Mouse (Mus musculus) layer of hippocampus, adult 18-20 months (tissue): ENCODE measurements at regions not wholly inside any gene's neighbourhood (a gene's known extent, or its start where the extent isn't known, plus 50 kb on each side); places are given as distances from the start of the nearest gene placed in this dataset.

Experiments
- DNase-seq, 2 experiments: peaks; one replicate each; pipeline ENCODE4 v3.0.0; 2022; ENCODE audit warnings: low spot score in 2 of 2

DNA sequence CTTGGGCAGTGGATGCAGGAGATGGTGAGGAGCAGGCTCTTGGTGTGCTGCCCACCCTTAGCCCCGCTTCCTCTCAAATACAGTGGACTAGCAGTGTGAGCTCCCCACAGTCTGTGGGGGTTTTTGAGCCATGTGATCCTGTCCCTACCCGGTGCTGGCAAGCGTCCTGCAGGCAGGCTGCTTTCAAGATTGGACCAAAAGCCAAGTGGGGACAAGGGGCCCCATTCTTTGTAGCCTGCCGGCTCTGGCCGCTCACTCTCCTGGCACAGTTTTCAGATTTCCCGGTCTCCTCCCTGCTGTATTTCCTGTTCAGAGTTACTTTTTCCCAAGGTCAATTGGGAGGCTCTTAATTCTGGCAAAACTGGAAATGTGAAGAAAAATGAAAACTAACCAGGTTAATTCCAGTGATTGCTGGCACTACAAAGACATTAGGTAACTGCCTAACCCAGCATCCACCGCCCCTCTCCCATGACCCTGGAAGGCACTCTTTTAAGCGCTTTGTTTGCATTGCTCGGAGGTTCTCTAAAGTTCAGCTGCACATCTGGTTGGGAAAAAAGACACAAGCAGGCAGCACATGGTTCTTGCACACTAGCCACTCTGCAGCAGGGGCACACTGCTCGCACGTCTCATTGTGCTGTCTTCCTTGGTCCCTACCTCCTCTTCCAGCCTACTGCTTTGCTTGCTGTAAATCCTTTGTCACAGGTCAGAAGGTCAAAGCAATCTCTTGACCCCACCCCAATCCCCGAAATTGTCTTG lies 105.6 kb downstream of the Rassf10 start:
- peak; percentile 12 to 33 for DNase-seq

DNA sequence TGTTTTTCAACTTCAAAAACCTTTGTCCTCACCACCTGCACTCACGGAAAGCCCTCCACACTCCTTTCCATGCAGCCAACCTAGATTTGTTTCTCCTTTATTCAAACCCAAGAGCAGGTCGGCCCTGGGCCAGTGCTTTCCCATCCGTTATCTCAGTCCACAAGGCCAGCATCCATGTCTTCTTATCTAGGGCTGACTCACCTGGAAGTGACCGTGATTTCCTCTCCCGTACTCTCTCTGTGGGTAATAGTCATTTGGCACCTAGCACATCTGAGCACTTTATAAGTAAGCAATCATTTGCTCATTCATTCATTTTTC lies 106.2 kb downstream of the Rassf10 start:
- no peak for DNase-seq

DNA sequence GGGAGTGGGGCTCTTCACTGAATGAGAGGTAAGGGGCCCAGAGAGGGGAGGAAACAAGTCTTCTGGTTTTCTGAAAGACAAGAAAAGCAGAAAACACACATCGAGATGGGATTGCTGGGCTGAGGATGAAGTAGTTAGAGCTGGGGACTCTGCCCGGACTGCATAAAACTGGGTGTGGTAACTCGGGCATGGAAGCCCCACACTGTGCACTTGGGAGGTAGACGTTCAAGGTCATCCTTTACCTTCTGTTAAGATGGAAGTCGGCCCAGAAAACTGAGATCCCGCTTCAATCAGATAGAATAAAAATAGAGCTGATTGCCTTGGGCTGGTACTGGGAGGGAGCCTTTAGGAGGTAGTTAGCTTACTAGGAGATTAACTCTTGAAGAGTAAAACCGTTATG lies 107.2 kb downstream of the Rassf10 start:
- no peak for DNase-seq

DNA sequence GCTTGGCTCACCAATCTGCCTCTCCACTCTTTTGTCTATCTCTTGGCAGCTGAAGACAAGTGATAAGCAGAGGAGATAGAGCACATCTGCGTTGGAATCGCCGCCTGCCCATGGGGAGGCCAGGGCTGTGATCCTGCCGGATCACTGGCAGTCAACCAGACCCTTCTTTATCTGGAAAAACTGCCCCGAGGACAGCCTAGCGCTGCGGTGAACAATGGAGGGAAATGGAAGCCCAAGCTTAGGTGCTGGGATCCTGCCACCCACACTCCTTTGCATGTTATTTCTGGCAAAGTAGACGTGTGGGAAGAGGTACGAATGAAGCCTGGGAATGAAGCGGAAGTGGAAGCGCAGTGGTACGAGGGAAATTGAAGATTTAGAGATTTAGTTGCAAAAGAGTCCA lies 112.8 kb downstream of the Rassf10 start:
- peak in 1 of 2 experiments; percentile 13 for DNase-seq

DNA sequence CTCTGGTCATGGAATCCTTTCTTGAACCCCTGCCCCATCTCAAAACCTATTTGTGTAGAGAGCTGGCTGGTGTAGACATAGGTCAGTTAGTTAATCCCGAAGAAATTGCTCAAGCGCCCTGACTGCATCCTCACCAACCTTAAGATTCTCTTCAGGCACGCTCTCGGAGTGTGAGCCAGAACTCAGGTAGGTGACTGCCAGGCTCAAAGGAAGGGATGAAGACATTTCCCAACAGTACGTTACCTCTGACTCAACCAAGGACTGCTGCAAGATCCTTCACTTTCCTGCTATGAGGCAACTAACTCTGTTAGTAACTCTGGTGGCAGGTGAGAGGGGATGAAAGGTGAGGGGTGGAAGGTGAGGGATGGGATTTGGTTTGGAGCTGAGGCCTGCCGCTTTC lies 114.5 kb downstream of the Rassf10 start:
- no peak for DNase-seq

DNA sequence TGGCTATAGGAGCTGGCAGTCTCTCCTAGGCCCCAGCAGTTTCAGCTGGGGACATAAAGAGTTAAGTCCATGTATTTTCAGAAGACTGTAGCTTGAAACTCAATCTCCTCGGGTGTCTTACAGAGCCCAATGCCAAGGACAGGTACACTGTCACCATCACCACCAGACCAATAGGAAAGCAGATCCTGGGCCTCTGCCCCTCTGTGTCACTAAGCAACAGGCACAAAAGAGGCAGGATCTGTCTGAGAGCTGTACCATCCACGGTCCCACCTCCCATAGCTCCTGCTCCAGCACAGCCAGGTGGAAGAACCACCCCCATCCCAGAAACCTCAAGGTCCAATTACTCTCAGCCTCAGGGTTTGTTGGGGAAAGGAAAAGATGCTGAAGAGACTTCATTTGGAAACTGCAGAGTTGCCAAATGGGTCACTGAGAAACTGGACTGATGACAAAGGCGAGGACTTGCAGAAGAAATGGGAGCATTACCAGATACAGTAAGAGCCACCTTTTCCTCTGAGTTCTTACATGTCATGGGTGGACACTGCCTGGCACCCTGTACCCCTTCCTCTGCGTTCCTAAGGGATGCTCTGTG lies 115.7 kb downstream of the Rassf10 start:
- no peak for DNase-seq

DNA sequence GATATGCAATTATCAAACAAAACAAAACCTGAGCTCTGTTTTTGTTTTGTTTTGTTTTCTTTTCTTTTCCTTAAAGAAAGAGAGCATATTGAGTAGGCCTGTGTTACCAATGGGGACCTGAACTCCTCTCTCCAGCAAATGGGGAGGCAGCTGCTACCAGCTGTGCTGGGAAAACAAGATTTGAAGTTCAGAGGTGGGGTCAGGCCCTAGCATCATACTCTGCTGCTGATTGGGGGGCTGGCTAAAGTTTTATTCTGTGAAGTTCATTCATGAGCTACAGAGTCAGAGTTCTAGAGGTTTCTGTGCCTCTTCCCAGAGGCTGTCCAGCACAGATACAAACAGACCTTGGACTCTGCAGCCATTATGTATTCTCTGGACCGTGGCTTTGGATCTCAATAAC lies 117.7 kb downstream of the Rassf10 start:
- no peak for DNase-seq

DNA sequence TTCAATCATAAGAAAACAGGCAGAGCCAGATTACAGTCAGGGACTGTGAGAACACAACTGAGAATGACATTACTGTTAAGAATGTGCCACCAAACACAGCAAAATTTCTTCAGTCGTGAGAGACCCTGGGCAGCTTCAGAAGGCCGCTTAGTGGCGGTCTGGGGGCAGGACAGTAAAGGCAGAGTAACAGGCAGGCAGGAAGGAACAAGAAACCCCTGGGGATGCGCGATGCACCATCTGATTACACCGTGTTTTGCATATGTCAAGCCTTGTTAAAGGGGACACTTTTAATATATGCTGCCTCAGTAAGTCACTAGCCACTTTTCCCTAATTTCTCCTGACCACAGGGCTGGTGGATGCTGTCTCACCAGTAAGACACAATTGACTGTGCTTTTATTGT lies 120.0 kb downstream of the Rassf10 start:
- DNase-seq = no peak

DNA sequence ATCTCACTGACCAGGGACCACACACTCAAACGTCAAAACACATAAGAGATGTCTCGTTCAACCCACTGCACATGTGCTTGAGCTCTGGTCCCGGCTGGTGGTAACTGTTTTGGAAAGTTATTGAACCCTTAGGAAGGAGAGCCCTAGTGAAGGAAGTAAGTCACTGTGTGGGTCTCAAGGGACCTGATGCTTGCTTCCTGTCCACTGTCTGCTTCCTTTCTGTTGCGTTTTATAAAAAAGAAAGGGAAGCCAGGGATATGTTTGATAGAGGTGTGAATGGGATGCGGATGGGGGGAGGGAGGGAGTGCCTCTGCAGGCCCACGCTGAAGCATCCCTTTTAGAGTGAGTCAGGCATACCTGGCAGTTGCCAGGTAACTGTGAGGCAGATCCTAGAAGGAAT lies 121.6 kb downstream of the Rassf10 start:
- DNase-seq = no peak

DNA sequence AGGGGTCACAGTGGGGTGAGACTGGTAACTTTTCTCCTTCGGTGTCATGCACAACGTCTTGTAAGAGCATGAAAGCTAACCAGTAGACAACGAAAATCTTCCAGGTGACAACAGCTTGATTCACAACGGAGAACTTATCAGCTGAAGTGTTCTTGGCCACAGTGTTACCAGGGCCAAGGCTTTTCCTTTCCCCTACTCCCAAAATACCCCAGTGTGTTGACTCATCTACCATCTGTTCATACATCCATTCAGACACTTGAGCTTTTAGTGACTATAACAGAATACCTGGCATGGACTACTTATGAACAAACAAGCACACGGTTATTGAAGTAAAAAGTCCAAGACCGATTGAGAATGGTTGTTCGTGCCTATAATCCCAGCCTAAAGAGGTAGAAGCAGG lies 122.5 kb downstream of the Rassf10 start:
- DNase-seq = no peak

DNA sequence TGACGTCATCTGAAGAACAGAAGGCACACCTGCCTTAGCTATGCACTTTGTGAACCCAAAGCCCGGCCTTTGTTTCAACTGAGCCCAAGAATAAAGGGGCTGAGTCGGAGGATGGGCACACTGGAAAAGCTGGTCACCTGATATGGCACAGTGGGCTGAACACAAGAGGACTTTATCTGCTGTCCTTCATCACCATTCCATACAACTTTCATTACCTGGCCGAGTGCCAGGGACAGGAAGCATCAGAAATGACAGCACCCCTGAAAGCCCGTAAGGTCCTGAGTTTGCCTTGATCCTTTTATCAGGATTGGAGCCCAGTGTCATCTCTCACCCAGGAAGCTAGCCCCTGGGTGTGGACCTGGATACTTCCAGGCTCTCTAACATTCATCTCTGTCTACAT lies 126.1 kb upstream of the Arntl start:
- no peak for DNase-seq

DNA sequence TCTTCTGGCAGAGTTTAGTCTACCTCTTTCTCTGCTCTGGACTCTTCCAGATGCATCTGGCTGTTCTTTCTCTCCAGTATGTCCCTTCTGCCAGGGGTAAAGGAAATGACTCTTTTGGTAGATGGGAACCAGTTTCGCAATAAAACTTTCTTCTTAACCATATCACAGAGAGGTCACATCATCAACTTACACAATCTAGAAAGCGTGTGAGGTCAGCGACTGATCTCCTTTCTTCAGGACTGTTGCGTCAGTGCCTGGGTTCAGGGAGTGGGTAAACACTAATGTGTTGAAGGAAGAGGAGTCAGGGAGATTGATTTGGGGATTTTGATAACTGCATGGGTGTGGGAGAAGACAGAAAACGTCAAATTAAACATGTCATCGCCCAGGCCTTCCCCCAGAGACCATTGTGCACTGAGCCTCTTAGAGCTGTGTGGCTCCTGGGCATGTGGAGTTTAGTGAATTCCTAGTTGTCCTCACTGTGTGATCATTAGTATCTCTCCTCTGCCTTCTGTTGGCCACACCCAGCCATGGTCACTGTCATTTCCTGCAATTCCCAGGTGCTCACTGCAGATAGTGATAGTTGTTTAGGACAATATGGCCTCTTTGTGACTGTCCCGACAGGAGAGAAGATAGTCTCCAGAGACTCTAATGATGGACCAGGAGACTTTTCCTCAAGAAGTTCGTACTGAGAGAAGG lies 122.2 kb upstream of the Arntl start:
- no peak for DNase-seq

DNA sequence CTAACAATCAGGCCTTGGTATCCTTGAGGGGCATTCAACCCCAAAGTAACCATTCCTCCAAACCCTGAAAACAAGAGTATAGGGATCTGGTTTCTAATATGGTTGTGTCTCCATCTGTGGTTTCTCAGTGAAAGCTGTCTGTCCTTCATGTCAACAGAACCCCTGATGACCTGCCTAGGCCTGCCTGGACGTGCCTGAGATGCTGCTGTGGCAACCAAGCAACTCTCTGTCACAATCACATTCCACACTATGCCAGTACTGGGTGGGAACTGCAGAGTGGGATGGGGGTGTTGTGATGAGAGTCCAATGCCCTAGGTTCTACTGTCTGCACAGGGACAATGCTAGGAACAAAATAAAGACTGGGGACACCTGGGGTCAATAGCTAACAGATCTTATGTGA lies 121.1 kb upstream of the Arntl start:
- DNase-seq = no peak

DNA sequence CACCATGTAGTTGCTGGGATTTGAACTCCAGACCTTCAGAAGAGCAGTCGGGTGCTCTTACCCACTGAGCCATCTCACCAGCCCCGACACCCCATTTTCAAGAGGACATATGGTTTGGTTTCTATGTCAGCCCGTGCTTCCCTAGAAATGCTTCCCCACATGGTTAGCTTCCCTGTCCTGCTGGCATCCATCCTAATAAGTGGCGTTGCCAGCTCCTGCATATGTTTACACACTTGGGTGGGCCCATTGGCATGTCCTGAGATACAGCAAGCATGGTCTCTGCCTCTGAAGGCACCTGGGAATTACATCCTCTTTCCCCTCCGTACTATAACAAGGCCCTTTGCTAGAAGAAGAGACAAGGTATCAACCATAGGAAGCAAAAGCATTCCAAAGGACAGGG lies 119.6 kb upstream of the Arntl start:
- DNase-seq = no peak

DNA sequence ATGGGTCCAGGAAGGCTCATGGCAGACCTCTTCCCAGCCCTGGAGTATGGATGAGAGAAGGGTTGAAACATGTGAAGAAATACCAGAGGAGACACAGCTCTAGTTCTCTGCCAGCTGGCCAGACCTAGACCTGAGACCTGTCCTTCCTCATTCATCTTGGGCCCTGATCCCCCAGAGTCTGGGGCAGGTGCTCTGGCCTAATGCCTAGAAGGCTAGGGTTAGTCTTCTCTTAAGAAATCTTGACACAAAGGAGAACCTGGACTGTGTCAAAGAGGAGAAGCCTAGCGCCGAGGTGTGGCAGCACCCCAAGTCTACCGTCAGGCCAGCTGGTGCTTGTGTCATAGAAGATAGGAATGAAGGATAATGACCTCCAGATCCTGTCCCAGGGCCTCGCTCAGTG lies 118.2 kb upstream of the Arntl start:
- no peak for DNase-seq

DNA sequence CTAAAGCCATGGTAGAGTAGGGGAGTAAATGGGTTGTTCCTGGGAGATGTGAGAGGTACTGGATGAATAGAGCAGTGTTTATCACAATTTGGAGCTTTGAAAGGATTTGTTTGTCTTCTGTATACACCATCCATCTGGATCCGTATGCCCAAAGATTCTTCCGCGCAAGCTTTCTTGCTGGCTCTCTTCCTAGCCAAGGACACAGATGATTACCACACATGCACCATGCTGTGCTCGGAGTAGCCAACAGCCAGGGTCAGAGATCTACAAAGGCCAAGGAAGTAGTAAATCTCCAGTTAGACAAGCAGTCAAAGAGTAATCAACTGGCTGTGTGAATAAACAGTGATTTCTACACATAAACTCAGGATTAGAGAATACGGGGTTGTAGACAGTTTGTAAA lies 113.3 kb upstream of the Arntl start:
- DNase-seq = no peak

DNA sequence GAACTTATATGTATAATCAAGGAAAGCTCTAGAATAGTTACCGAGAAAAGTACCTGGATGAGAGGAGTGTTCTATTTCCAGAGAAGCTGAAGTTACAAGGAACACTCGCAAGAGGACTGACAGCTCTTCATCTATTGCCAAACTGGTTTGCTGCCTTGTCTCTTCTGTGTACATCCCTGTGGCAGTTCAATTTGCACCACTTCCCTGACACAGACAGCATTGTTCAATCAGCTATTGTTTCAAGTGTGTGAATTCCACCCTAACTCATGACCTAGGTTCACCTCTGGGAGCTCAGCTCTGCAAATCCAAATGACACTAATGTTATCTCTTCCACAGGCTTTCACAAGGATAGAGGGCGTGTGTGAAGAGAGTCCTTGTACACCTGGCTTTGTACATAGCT lies 112.2 kb upstream of the Arntl start:
- no peak for DNase-seq

DNA sequence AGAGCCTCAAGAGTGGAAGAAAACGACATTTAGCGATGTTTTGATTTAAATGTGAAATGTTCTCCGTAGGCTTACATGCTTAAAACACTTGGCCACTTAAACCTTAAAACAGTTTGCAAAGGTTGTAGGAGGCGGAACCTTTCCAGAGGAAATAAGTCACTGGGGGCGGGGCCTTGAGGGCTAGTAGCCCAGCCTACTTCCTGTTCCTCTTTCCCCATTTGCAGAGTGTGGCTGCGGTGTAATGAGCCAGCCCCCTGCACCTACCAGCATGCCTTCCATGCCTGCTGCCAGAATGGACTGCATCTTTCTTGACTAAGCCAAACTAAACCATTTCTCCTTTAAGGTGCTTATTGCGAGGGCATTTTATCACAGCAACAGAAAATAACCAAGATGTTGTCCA lies 103.0 kb upstream of the Arntl start:
- no peak for DNase-seq

DNA sequence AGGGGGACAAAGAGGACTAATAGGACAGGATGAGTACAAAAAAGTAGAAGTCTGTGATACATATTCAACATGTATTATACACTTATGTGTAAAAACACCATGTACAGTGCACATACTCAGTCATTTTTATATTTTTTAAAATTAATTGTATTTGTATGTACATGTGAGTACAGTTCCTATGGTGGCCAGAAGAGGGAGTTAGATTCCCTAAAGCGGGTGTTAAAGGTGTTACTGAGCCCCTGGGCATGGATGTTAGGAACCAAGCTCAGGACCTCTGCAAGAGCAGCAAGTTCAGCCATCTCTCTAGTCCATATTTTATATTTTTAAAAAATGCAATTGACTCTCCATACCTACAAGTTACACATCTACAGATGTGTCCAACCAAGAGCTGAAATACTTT lies 101.9 kb upstream of the Arntl start:
- DNase-seq = no peak

DNA sequence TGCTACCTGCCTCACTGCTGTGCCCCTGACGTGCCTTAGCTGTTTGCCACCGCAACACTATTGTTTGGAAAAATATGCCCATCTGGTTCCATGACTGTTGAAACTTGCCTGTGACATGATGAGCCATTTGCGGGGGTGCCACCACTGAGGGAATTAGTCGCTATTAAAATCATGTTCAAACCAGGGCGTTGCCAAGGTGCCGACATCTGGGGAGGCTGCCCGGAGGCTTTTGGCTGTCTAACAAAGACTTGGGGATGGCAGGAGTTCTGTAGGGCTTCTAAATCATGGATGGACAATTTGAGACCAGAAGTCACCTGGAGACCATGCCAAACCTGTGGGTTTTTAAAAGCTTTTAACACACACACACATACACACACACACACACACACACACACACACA lies 100.5 kb upstream of the Arntl start:
- DNase-seq = peak; percentile 6 to 26

DNA sequence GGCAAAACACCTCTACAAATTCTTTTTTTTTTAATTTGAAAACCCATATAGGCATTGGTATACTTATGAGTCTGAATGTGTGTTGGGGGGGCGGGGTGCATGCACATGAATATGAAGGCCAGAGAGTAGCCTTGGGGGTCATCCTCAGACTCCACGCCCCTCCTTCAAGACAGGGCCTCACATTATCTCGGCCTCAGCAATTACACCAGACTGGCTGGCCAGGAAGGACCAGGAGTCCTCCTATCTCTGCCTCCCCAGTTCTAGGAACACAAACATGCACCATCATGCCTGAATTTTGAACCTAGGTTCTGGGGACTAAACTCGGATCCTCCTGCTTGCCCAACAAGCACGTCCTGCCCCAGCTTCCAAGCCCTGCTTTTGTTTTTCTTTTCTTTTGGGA lies 99.3 kb upstream of the Arntl start:
- DNase-seq = no peak

DNA sequence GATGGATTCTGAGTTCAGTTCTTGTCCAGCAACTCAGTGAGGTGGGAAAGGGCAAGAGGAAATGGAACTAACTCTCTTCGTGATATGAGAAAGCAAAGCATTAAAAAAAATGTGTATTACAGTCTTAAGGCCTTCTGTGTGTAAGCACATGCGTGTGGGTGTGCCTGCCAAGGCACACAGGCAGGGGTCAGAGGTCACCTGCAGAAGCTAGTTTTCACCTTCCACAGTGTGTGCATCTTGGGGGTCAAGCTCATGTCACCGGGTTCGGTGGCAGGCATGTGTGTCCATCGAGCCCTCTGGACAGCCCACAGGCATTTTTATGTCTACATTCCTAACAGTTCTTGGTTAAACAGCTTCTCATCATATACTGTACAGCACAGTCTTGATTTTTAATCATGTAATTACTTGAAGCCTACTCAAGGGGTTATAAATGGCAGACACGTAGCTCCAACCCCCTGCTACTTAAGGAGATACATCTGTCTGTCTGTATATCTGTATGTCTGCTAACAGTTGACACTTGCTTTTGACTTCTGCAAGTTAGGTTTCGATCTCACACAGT lies 98.7 kb upstream of the Arntl start:
- DNase-seq = no peak

DNA sequence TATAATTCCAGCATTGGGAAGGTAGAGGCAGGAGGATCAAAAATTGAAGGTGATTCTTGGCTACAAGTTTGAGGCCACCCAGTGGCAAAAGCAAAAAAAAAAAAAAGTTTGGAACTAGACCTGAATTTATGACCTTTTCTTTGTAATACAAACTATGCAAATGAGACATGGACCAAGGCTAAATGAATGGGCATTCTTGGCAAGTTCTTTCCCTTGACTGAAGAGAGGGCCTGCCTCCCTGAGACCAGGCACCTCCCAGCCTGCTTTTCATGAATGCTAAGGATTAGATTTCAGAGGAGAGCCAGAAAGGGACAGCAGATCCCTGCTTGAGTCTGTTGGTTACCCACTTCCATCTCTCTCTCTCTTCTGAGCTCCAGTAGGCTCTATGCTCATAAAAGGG lies 97.8 kb upstream of the Arntl start:
- DNase-seq = no peak
